10 mouse cellular contexts compared by ENCODE assay signal in genomic region chr12:100287565-100287964, GRCm38 (mm10).
"Had no signal": no experiment of that assay in that cellular context is flagged by ENCODE, and none has a peak within 500 bp of the region (broad histone marks: within the 10 kb centered on the region; RNA-seq: fewer than 3 reads in every experiment).

No protein-coding gene starts in this region.

- H3K9ac ChIP-seq: limb, embryonic 13.5 days; liver, embryonic 12.5 days; liver, embryonic 15.5 days had no signal

- H3K27me3 ChIP-seq: limb, embryonic 13.5 days; liver, embryonic 12.5 days; liver, embryonic 15.5 days had no signal

- H3K36me3 ChIP-seq: limb, embryonic 10.5 days; limb, embryonic 13.5 days; liver, embryonic 12.5 days; liver, embryonic 15.5 days had no signal

- H3K4me2 ChIP-seq: limb, embryonic 13.5 days; liver, embryonic 12.5 days; liver, embryonic 15.5 days; midbrain, embryonic 11.5 days had no signal

- H3K9me3 ChIP-seq: limb, embryonic 10.5 days; limb, embryonic 13.5 days; liver, embryonic 12.5 days; liver, embryonic 15.5 days had no signal

- DNase-seq: kidney, postnatal 4 days; layer of hippocampus, adult 9-11 months; liver; midbrain, embryonic 14.5 days; thymus, postnatal 25 days had no signal

- H3K4me3 ChIP-seq: limb, embryonic 10.5 days; limb, embryonic 13.5 days; liver, embryonic 12.5 days; liver, embryonic 15.5 days had no signal

- H3K27ac ChIP-seq: limb, embryonic 10.5 days; limb, embryonic 13.5 days; liver, embryonic 12.5 days; liver, embryonic 15.5 days had no signal

- ATAC-seq: liver, embryonic 12.5 days had no signal
